Comparison of ENCODE assay signal across 8 mouse cellular contexts in genomic region chr8:30840064-30840463, GRCm38 (mm10).
DNase-seq lines count a peak whose midpoint lies in the region; ATAC-seq and TF ChIP-seq lines count a peak whose summit lies in the region.

No protein-coding gene starts in this region.

- intact Hi-C loops in gastrocnemius, adult 2 months (cut with DNase I): loop anchor here (1.0 to 2.0 kb wide), 2 partner anchors 83 to 193 kb away; no protein-coding TSS in a partner anchor

- no peaks in the 10 kb centered on the region for H3K4me1 ChIP-seq in neural tube, embryonic 15.5 days
- H3K4me1 ChIP-seq in limb, embryonic 10.5 days: no peaks in the 10 kb centered on the region
- no peaks in the 10 kb centered on the region for H3K4me1 ChIP-seq in neural tube, embryonic 11.5 days (ENCODE audit: control insufficient read depth, insufficient read depth, low read length)

- WGBS in neural tube, embryonic 15.5 days: 42% methylated on average over 8 of the region's 8 CpGs
- 32% methylated on average over 8 of the region's 8 CpGs for WGBS in limb, embryonic 10.5 days
- WGBS in neural tube, embryonic 11.5 days: 32% methylated on average over 8 of the region's 8 CpGs

- H3K4me2 ChIP-seq in neural tube, embryonic 15.5 days: no peak overlapping the region
- H3K4me2 ChIP-seq in neural tube, embryonic 11.5 days (ENCODE audit: low read depth): no peak overlapping the region

- no peak for ATAC-seq in neural tube, embryonic 15.5 days (ENCODE audit: low FRiP score)
- ATAC-seq in neural tube, embryonic 11.5 days (ENCODE audit: insufficient read depth, low FRiP score, low TSS enrichment): peak; percentile 76

- TF ChIP-seq CTCF in gastrocnemius, adult 2 months (IDR thresholded peaks at IDR 0.05): peak; percentile 91

- H3K9me3 ChIP-seq in neural tube, embryonic 15.5 days (replicated peaks): no peaks in the 10 kb centered on the region
- no peaks in the 10 kb centered on the region for H3K9me3 ChIP-seq in limb, embryonic 10.5 days (replicated peaks)
- H3K9me3 ChIP-seq in neural tube, embryonic 11.5 days (ENCODE audit: control insufficient read depth, low read length): no peaks in the 10 kb centered on the region

- H3K4me3 ChIP-seq in neural tube, embryonic 15.5 days (replicated peaks): no peak overlapping the region
- H3K4me3 ChIP-seq in gastrocnemius, adult 2 months: no peak overlapping the region
- H3K4me3 ChIP-seq in limb, embryonic 10.5 days: no peak overlapping the region
- no peak overlapping the region for H3K4me3 ChIP-seq in neural tube, embryonic 11.5 days (ENCODE audit: low read depth, low read length)

- H3K27ac ChIP-seq in neural tube, embryonic 15.5 days (replicated peaks): no peak overlapping the region
- H3K27ac ChIP-seq in gastrocnemius, adult 2 months: no peak overlapping the region
- no peak overlapping the region for H3K27ac ChIP-seq in limb, embryonic 10.5 days
- no peak overlapping the region for H3K27ac ChIP-seq in neural tube, embryonic 11.5 days (ENCODE audit: low read depth, low read length)

- H3K36me3 ChIP-seq in neural tube, embryonic 15.5 days: no peaks in the 10 kb centered on the region
- H3K36me3 ChIP-seq in limb, embryonic 10.5 days: no peaks in the 10 kb centered on the region
- no peaks in the 10 kb centered on the region for H3K36me3 ChIP-seq in neural tube, embryonic 11.5 days (ENCODE audit: control insufficient read depth, insufficient read depth, low read length)

- DNase-seq in neural tube, embryonic 10.5 days (ENCODE audit: extremely low spot score, low spot score): peak; percentile 89
- DNase-seq in cerebellum, postnatal 4 days (ENCODE audit: low spot score in 2 of 2): peak; percentile 76 to 88
- DNase-seq in gastrocnemius, adult 2 months: peak; percentile 75
- DNase-seq in kidney, adult 18-20 months: peak; percentile 67
- DNase-seq in limb, embryonic 10.5 days (ENCODE audit: low spot score): peak; percentile 90
- DNase-seq in neural tube, embryonic 11.5 days (ENCODE audit: low spot score): peak; percentile 84
- DNase-seq in thymus, postnatal 14 days: peak; percentile 19

- H3K27me3 ChIP-seq in neural tube, embryonic 15.5 days (replicated peaks): no peaks in the 10 kb centered on the region
- no peaks in the 10 kb centered on the region for H3K27me3 ChIP-seq in limb, embryonic 10.5 days (ENCODE audit: low read depth, poor library complexity, severe bottlenecking)
- H3K27me3 ChIP-seq in neural tube, embryonic 11.5 days (ENCODE audit: control insufficient read depth, insufficient read depth, low read length): no peaks in the 10 kb centered on the region

- H3K9ac ChIP-seq in neural tube, embryonic 15.5 days (replicated peaks): no peak overlapping the region
- no peak overlapping the region for H3K9ac ChIP-seq in neural tube, embryonic 11.5 days (ENCODE audit: low read length)

Comparison
In these comparisons a context has a peak if more than half of its experiments do, and no peak if none do; other contexts are left out.
1. DNase-seq: peak in every context shown above with its lines; median percentile 90 in limb, embryonic 10.5 days; 89 in neural tube, embryonic 10.5 days; 84 in neural tube, embryonic 11.5 days; 82 in cerebellum, postnatal 4 days; 75 in gastrocnemius, adult 2 months; 67 in kidney, adult 18-20 months; 19 in thymus, postnatal 14 days.